Mouse (Mus musculus) CH12.LX (cell line): ENCODE results near the gene Rprd1b. TPM values are rescaled to one million over a fixed set of nuclear protein-coding genes. Genes with fewer than 3 reads are reported as not detected.

Experiments used
- DNase-seq: peaks from one replicate; pipeline ENCODE4 v3.0.0-alpha.2; 2013; ENCODE audit errors: extremely low read depth
- H3K27ac ChIP-seq: 2 replicates; pipeline ENCODE4 v1.5.1; 2012; ENCODE audit warnings: low read depth, mild to moderate bottlenecking, control low read depth, moderate library complexity; ENCODE audit not compliant: insufficient read depth
- H3K27me3 ChIP-seq: replicated peaks from 2 replicates; pipeline ENCODE3; 2012; ENCODE audit warnings: inconsistent platforms
- H3K36me3 ChIP-seq, 2 experiments: replicated peaks in 1 of 2; 2 replicates each; pipeline versions ENCODE3 to v1.6.1; 2012; ENCODE audit warnings: inconsistent platforms in 1 of 2, low read length in 1 of 2, mild to moderate bottlenecking in 1 of 2, mixed read lengths in 1 of 2, moderate library complexity in 1 of 2; ENCODE audit not compliant: control insufficient read depth in 1 of 2, insufficient read depth in 1 of 2
- H3K4me1 ChIP-seq, 2 experiments: 2 replicates each; pipeline ENCODE4 v1.6.1; 2012; ENCODE audit warnings: inconsistent platforms in 1 of 2, moderate library complexity in 1 of 2; ENCODE audit not compliant: insufficient read depth in 2 of 2, control insufficient read depth in 1 of 2
- H3K4me2 ChIP-seq: 2 replicates; pipeline ENCODE4 v1.6.1; 2012; ENCODE audit warnings: low read depth, mild to moderate bottlenecking, control low read depth; ENCODE audit not compliant: poor library complexity, insufficient read depth, severe bottlenecking
- H3K4me3 ChIP-seq, 3 experiments: fragments of 150-350 bp in 1 of 3; sonication (generic) in 1 of 3; replicated peaks in 1 of 3; 2 replicates each; pipeline versions ENCODE3 to v1.5.1; 2011 to 2012; ENCODE audit warnings: low read depth in 2 of 3, low read length in 2 of 3, mild to moderate bottlenecking in 2 of 3, moderate library complexity in 2 of 3, control low read depth in 1 of 3, improper control_type of control experiment in 1 of 3, inconsistent platforms in 1 of 3, mixed read lengths in 1 of 3; ENCODE audit not compliant: poor library complexity in 1 of 3
- H3K79me2 ChIP-seq: replicated peaks from 2 replicates; pipeline ENCODE4 v1.6.1; 2012; ENCODE audit warnings: mild to moderate bottlenecking, moderate library complexity; ENCODE audit not compliant: control insufficient read depth, poor library complexity, insufficient read depth, severe bottlenecking; ENCODE audit errors: extremely low read depth
- H3K9ac ChIP-seq: 2 replicates; pipeline ENCODE4 v1.6.1; 2012; ENCODE audit warnings: low read depth, mild to moderate bottlenecking, control low read depth, moderate library complexity; ENCODE audit not compliant: insufficient read depth
- H3K9me3 ChIP-seq: replicated peaks from 2 replicates; pipeline ENCODE3; 2012; ENCODE audit warnings: low read length, inconsistent platforms, mixed read lengths
- CHD2 ChIP-seq: IDR thresholded peaks from 2 replicates; pipeline ENCODE4 v1.6.1; 2011; ENCODE audit warnings: low read length, improper control_type of control experiment
- CTCF ChIP-seq, 2 experiments: IDR thresholded peaks in 1 of 2; conservative IDR thresholded peaks in 1 of 2; 2 replicates each; pipeline ENCODE4 v1.5.1; 2011 to 2012; ENCODE audit warnings: low read depth in 2 of 2, low read length in 2 of 2, improper control_type of control experiment in 1 of 2, inconsistent platforms in 1 of 2, mild to moderate bottlenecking in 1 of 2, moderate library complexity in 1 of 2
- E2F4 ChIP-seq: IDR thresholded peaks from 2 replicates; pipeline ENCODE4 v1.6.1; 2011; ENCODE audit warnings: low read depth, low read length, improper control_type of control experiment; ENCODE audit not compliant: insufficient replicate concordance
- ELF1 ChIP-seq: IDR thresholded peaks from 2 replicates; pipeline ENCODE4 v1.6.1; 2014; ENCODE audit warnings: low read depth, mild to moderate bottlenecking, inconsistent platforms, low read length, improper control_type of control experiment
- HCFC1 ChIP-seq: IDR thresholded peaks from 2 replicates; pipeline ENCODE4 v1.6.1; 2012; ENCODE audit warnings: low read depth, mild to moderate bottlenecking, inconsistent platforms, low read length, improper control_type of control experiment
- IRF4 ChIP-seq: IDR thresholded peaks from 2 replicates; pipeline ENCODE4 v1.6.1; 2014; ENCODE audit warnings: low read depth, mild to moderate bottlenecking, inconsistent platforms, low read length, improper control_type of control experiment
- KAT2A ChIP-seq: IDR thresholded peaks from 2 replicates; pipeline ENCODE4 v1.6.1; 2012; ENCODE audit warnings: low read length, improper control_type of control experiment, inconsistent platforms; ENCODE audit not compliant: insufficient replicate concordance
- MAX ChIP-seq: IDR thresholded peaks from 2 replicates; pipeline ENCODE4 v1.6.1; 2011; ENCODE audit warnings: low read length, improper control_type of control experiment
- MAZ ChIP-seq: IDR thresholded peaks from 2 replicates; pipeline ENCODE4 v1.6.1; 2012; ENCODE audit warnings: low read depth, mild to moderate bottlenecking, inconsistent platforms, low read length, improper control_type of control experiment, moderate library complexity
- MEF2A ChIP-seq: IDR thresholded peaks from 2 replicates; pipeline ENCODE4 v1.6.1; 2014; ENCODE audit warnings: low read depth, mild to moderate bottlenecking, inconsistent platforms, low read length, improper control_type of control experiment, borderline replicate concordance
- MXI1 ChIP-seq: IDR thresholded peaks from 2 replicates; pipeline ENCODE4 v1.6.1; 2011; ENCODE audit warnings: mild to moderate bottlenecking, low read depth, low read length, improper control_type of control experiment
- MYC ChIP-seq: IDR thresholded peaks from 2 replicates; pipeline ENCODE4 v1.6.1; 2011; ENCODE audit warnings: low read depth, mild to moderate bottlenecking, improper control_type of control experiment, low read length
- NELFE ChIP-seq: IDR thresholded peaks from 2 replicates; pipeline ENCODE4 v1.6.1; 2011; ENCODE audit warnings: low read depth, low read length, improper control_type of control experiment
- NRF1 ChIP-seq: IDR thresholded peaks from 2 replicates; pipeline ENCODE4 v1.6.1; 2014; ENCODE audit warnings: low read depth, mild to moderate bottlenecking, inconsistent platforms, low read length, improper control_type of control experiment, moderate library complexity
- PAX5 ChIP-seq: IDR thresholded peaks from 2 replicates; pipeline ENCODE4 v1.6.1; 2012; ENCODE audit warnings: low read length, inconsistent platforms, mixed read lengths
- POLR2A ChIP-seq: IDR thresholded peaks from 2 replicates; pipeline ENCODE4 v1.6.1; 2011; ENCODE audit warnings: low read depth, mild to moderate bottlenecking, improper control_type of control experiment, low read length
- POLR2AphosphoS2 ChIP-seq: IDR thresholded peaks from 2 replicates; pipeline ENCODE4 v1.6.1; 2011; ENCODE audit warnings: low read depth, low read length, improper control_type of control experiment
- RCOR1 ChIP-seq: conservative IDR thresholded peaks from 2 replicates; pipeline ENCODE4 v1.6.1; 2012; ENCODE audit warnings: low read depth, mild to moderate bottlenecking, inconsistent platforms, low read length, improper control_type of control experiment
- SIN3A ChIP-seq: IDR thresholded peaks from 2 replicates; pipeline ENCODE4 v1.6.1; 2012; ENCODE audit warnings: low read length, improper control_type of control experiment, inconsistent platforms
- SMC3 ChIP-seq: IDR thresholded peaks from 2 replicates; pipeline ENCODE4 v1.6.1; 2011; ENCODE audit warnings: low read depth, low read length, improper control_type of control experiment
- TBP ChIP-seq: conservative IDR thresholded peaks from 2 replicates; pipeline ENCODE4 v1.6.1; 2011; ENCODE audit warnings: low read depth, low read length, improper control_type of control experiment
- TCF12 ChIP-seq: IDR thresholded peaks from 2 replicates; pipeline ENCODE4 v1.6.1; 2014; ENCODE audit warnings: low read depth, mild to moderate bottlenecking, inconsistent platforms, low read length, improper control_type of control experiment
- USF2 ChIP-seq: conservative IDR thresholded peaks from 2 replicates; pipeline ENCODE4 v1.6.1; 2011; ENCODE audit warnings: low read depth, low read length, improper control_type of control experiment
- ZC3H11A ChIP-seq: IDR thresholded peaks from 2 replicates; pipeline ENCODE4 v1.6.1; 2012; ENCODE audit warnings: low read depth, mild to moderate bottlenecking, inconsistent platforms, low read length, improper control_type of control experiment
- ZMIZ1 ChIP-seq: IDR thresholded peaks from 2 replicates; pipeline ENCODE4 v1.6.1; 2012; ENCODE audit warnings: low read depth, mild to moderate bottlenecking, inconsistent platforms, low read length, improper control_type of control experiment
- dilution Hi-C: fragments of 300-500 bp; cut with MboI; formaldehyde crosslinking; loops from 2 replicates; pipeline ENCODE4 v1.14.3; 2020; ENCODE audit warnings: low sequenced_read_pairs; ENCODE audit not compliant: extremely low pct_unique_long_range_greater_than_20kb, extremely low pct_ligation_motif_present
- in situ Hi-C: fragments of 300-500 bp; cut with MboI; formaldehyde crosslinking; loops from 3 replicates; pipeline ENCODE4 v1.14.3; 2019; ENCODE audit warnings: low sequenced_read_pairs, low pct_ligation_motif_present, low pct_unique_long_range_greater_than_20kb, mixed read lengths
- polyA plus RNA-seq: library from polyadenylated mRNA; unstranded; fragments of >175 nt; gene quantifications from 2 replicates; pipeline ENCODE4 v1.2.1, GENCODE M21; 2012; ENCODE audit warnings: low read depth; ENCODE audit not compliant: insufficient read length
- total RNA-seq, 2 experiments: library from RNA; depleted of rRNA; stranded (reverse); fragments of 300-350 nt in 1 of 2; fragments of >200 nt in 1 of 2; gene quantifications; 2 replicates each; pipeline ENCODE4 v1.2.3; 2012 to 2014

Rprd1b gene
- total RNA-seq (2012; rRNA removed) (11.8 and 15.6 TPM in 2 replicates), total RNA-seq (2014; rRNA removed) (16.4 and 16.5 TPM in 2 replicates), polyA plus RNA-seq (30.6 and 33.1 TPM in 2 replicates)

- peak; percentile 91 for DNase-seq
- peak within 1 kb of the TSS; percentile 74 for H3K9ac ChIP-seq
- H3K27me3 ChIP-seq, result no peaks in the 10 kb centered on the region
- H3K9me3 ChIP-seq, result no peaks in the 10 kb centered on the region
- peaks cover 8 to 49% of the 10 kb centered on the region in 2 experiments; a peak in 3 of 4 replicates for H3K4me1 ChIP-seq
- in situ Hi-C loops (no loop called here), dilution Hi-C loops (no loop called here)
- peak within 1 kb of the TSS; percentile 48; the same call in 1 of the 2 replicates for H3K27ac ChIP-seq
- peaks cover 0 to 20% of the 10 kb centered on the region in 2 experiments for H3K36me3 ChIP-seq
- peak within 1 kb of the TSS; percentile 96 for H3K4me2 ChIP-seq
- peaks cover 58% of the 10 kb centered on the region for H3K79me2 ChIP-seq
- TF ChIP-seq CHD2 (peak; percentile 97), ELF1 (peak; percentile 78), E2F4 (peak; percentile 98), MAZ (peak; percentile 75), RCOR1 (no peak), POLR2AphosphoS2 (no peak), SIN3A (peak; percentile 89), MAX (peak; percentile 71), TBP (peak; percentile 78; the same call in 1 of the 2 replicates), TCF12 (peak; percentile 52; the same call in 1 of the 2 replicates), IRF4 (peak; percentile 36; the same call in 1 of the 2 replicates), CTCF (conservative IDR thresholded peaks at IDR 0.05 in 1 of 2, IDR thresholded peaks at IDR 0.05 in 1 of 2; ENCODE audit: low read depth in 2 of 2, low read length in 2 of 2) (no peak), MXI1 (peak; percentile 78), SMC3 (no peak), NELFE (peak; percentile 79), POLR2A (peak; percentile 86), ZMIZ1 (0 out of 2 replicates have a peak, but pooled peaks have one; percentile 4), MYC (no peak), PAX5 (no peak), NRF1 (peak; percentile 95), KAT2A (peak; percentile 91; the same call in 1 of the 2 replicates), HCFC1 (peak; percentile 93), USF2 (no peak), ZC3H11A (no peak), MEF2A (0 out of 2 replicates have a peak, but pooled peaks have one; percentile 14)
- H3K4me3 ChIP-seq, result peak within 1 kb of the TSS; percentile 82 to 97 (median 95)
These were observed at the start of gene Rprd1b, which contains the start of gene Tti1 for GRCm38 (mm10) chr2:158028354-158028863. Rprd1b (plus strand) TSS chr2:158028497. Tti1 (minus strand) TSS chr2:158028433.
